Mouse (Mus musculus) C2C12 (cell line): ENCODE measurements around the gene Dnah9.

Experiments used
- CEBPB ChIP-seq: IDR thresholded peaks from one replicate; pipeline ENCODE4 v1.6.1; 2011; ENCODE audit warnings: low read depth, mild to moderate bottlenecking, control low read depth, moderate library complexity
- CTCF ChIP-seq: IDR thresholded peaks from one replicate; pipeline ENCODE4 v1.5.1; 2011; ENCODE audit not compliant: control insufficient read depth, insufficient read depth, insufficient read length
- FOSL1 ChIP-seq: IDR thresholded peaks from one replicate; pipeline ENCODE4 v1.8.0; 2011; ENCODE audit warnings: mild to moderate bottlenecking, low read length; ENCODE audit not compliant: poor library complexity, insufficient read depth, severe bottlenecking
- MAX ChIP-seq: IDR thresholded peaks from one replicate; pipeline ENCODE4 v1.6.1; 2011; ENCODE audit warnings: mild to moderate bottlenecking, control low read depth
- MYOD1 ChIP-seq: IDR thresholded peaks from one replicate; pipeline ENCODE4 v1.6.1; 2011; ENCODE audit warnings: low read depth; ENCODE audit not compliant: control insufficient read depth, insufficient read length
- MYOG ChIP-seq: IDR thresholded peaks from one replicate; pipeline ENCODE4 v1.6.1; 2011; ENCODE audit not compliant: control insufficient read depth, insufficient read length; ENCODE audit errors: extremely low read depth
- USF1 ChIP-seq: IDR thresholded peaks from one replicate; pipeline ENCODE4 v1.6.1; 2011; ENCODE audit warnings: low read depth, mild to moderate bottlenecking, control low read depth, moderate library complexity

GRCm38 (mm10) chr11:65820877-65821276, 347.5 kb downstream of the Dnah9 start:
- TF ChIP-seq CTCF (no peak), MYOG (no peak), MAX (no peak), MYOD1 (no peak), USF1 (no peak), CEBPB (no peak), FOSL1 (no peak)
